Mouse (Mus musculus): ENCODE measurements around the gene Gm11077.
A peak's percentile ranks its signal among the peaks of the same experiment; 100 is the strongest.

Gene Gm11077

DNA sequence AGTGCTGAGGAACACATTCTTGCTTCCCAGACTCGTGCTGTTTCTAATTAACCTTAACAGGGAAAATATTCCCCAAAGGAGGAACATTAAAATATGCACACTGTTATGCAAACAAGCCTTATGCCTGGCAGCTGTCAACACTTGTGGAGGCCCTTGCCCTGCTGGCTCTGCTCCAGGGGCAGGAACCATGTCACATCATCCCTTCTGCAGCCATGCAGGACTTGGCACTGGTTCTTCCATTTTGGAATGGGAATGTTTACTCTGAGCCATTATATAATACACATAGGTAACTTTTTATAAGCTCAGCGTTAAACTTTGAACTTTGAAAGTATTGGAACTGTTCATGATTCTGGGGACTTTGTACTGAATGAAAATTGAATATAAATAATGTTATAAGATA is 18.5 kb downstream of the Gm11077 start:
- no peak for DNase-seq

DNA sequence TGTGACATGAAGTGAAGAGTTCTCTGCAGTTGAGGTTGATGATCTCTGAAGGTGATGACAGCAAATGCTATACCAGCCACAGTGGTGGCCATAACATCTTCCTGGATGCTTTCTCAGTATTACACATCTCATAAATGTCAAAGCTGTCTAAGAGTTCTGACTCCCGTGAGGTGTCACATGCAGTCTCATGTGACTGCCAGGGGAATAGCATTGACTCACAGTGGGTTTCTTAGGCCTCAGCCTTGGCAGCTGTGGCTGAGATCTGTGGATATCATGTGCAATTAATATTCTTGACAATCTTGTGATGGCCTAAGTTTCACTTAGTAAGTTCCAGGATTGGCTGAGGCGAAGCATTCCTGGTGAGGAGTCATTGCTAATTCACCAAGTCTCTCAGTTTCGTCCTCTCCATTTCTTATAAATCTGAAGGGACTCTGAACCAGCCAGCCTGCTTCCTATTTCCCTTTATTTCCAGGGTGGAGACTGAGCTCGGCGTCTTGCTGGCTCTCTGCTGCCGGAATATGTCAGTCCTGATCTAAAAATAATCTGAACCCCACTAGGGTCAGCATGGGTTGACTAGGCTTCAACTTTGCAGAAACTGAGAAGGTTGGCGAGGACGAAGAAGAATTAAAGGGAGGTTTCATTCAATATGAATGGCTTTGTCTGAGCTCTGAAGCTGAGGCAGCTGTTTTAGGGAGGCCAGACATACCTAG is 21.4 kb downstream of the Gm11077 start:
- no peak for DNase-seq

DNA sequence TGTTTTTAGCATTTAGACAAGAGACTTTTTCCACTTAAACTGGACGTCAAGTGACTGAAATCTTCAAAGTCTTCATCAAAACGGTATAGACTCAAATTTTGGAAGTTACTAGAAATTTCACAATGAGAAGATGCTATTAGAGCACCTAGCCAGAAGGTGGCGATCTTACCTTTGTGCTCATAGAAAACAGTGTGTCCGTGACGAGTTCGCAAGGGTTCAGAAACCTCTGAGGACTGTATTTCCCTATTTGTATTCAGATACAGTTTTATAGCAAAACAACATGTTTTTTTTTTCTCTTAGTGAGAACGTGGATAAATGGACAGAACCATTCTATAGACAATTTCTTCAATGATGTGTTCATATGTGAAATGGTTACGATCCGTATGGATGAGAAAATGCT is 37.3 kb downstream of the Gm11077 start:
- DNase-seq: peak; percentile 28 to 65

DNA sequence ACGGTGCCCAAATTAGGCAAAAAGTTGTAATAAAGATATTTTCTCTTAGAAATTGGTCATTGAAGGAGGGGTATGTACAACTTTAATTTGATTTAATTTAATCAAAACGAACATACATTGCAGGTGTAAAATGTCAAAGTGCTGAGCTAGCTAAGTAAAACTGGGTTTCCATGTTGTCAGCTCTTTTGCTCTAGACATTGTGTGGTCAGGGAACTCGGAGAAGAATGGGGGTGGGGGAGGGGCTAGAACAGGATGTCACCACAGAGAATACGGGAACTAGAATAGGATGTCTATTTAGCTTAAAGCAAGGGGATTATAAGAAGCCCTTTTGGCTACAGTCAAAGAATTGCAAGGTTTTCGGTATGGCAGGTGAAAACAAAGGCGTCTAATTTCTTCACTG is 38.2 kb downstream of the Gm11077 start:
- no peak for DNase-seq

DNA sequence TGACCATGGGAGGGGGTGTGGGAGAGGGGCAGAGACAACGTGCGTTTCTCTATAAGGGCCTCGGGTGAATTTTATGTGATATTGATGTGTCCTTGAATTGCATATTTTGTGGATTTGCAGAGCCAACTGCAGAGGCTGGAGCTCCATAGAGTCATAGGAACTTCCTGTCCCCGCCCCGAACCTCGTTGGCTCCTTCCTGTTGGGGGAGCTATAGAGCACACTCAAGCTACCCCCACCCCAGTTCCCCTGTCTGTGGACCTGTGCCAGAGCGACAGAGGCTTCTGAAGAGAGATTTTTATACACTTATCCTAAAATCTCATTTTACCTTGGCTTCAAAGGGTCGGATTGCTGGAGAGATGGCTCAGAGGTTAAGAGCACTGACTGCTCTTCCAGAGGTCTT is 39.1 kb downstream of the Gm11077 start:
- DNase-seq: peak in 1 of 2 experiments; percentile 13

DNA sequence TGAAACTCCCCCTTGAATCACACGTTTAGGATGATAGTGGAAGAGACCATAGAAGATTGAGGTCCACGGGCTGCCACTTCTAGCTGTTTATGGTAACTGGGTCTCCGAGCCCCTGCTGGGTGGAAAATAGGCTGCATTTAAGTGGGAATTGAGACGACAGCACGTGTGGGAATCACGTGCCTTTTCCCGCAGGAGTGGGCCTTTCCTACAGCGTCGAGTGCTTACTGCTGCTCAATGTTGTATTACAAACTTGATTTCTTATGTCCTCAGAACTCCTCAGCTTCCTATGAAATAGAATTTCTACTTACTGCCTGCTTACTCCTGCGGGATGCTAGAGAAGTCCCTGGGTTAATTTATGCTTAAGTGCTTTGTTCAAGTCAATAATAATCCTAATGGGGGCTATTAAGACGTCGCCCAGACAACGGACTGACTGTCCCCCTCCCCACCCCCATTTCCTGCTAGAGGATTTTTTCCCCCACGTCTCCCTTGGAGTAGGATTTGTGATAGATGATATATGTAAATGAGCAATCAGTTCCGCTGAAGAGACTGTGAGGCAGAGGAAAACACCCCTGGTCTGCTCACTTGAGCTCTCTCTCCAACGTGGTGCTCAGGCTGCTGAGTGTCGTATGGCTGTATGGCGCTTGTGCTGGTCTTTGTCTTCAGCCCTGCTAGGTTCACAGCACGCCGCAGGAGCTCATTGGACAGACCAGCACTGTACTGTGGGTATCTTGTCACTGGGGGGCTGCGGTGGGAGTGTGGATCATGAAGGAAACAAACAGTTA is 40.0 kb downstream of the Gm11077 start:
- DNase-seq: no peak

DNA sequence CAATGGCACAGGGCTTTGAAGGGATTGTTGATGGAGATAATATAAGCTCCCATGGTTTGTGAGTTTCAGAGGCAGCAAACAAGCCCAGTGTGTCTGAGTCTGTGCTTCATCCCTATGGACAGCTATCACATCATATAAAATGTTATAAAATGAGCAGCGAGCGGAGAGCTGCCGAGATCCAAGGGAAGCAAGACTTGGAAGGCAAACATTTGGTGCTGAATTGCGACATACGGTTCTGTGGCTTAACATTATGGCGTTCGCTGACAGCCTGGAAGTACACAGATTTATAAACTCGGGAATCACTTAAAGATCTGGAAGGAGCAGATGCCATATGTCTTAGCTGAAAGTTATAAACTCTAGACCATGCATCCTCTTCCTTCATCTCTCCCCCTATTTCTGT is 47.2 kb downstream of the Gm11077 start:
- no peak for DNase-seq

DNA sequence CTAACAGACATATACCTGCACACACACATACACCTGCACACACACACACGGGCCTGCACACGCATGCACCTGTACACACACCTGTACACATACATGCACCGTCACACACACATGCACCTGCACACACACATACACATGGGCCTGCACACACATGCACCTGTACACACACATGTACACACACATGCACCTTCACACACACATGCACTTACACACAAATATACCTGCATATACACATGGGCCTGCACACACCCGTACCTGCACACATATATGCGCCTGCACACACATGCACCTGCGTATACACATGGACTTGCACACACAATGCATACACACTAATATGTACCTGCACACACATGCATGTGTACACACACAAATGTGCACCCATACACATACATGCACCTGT is 53.4 kb downstream of the Gm11077 start:
- no peak for DNase-seq

DNA sequence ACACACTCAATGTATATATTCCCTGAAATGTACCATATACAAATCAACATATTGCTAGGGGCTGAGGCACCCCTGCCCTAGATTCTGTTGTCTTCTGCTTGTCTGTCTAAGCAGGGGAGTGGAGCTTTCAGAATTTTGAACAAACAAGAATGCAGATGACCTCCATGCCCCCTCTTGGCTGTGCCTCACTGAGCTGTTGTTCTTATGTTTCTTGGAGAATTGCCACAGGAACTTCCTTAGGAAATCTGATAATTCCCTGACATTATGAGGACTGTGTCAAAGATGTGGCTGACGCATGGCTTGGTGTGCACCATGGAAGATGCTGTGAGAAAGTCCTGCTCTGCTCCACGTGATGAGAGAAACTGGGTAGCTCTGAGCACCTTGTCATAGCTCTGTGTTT is 57.0 kb downstream of the Gm11077 start:
- DNase-seq: no peak

DNA sequence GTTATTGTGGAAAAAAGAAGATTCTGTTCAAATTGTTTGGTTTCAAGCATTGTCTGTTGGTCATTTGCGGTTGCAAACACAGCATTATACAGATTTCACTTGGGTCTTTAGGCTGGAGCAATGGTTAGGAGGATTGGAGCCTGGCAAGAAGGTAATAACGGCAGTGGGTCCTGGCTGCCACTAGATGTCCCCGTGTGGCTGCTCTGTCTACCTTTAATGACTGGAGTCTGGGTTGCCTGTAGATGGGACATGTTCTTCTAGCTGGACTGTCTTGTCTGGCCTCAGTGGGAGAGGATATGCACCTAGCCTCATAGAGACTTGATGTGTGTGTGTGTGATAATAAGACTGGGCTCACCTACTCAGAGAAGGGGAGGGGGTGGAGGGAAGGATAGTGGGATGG is 60.8 kb downstream of the Gm11077 start:
- peak; percentile 15 to 47 for DNase-seq

DNA sequence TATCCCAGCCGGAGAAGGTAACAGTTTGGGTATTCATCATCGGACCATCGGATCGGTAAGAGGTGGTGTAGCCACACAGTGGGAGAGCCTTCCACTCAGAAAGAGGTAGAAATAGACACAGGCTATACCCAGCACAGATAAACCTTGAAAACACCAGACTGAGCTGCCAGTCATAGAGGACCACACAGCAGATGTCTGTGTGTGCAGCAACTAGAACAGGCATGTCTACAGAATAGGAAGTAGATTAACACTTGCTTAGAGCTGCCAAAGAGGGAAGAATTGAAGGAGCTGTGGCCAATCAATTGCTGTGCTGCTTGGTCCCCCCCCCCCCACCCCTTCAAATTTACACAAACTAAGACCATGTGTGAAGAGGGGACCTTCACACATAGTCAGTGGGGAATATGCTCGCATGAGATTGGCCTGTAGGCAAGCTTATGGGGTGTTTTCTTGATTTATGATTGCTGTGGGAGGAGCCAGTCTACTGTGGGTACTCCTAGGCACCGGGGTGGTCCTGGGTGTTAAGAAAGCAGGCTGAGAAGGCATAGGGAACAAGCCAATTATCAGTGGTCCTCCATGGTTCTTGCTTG is 64.7 kb downstream of the Gm11077 start:
- no peak for DNase-seq

DNA sequence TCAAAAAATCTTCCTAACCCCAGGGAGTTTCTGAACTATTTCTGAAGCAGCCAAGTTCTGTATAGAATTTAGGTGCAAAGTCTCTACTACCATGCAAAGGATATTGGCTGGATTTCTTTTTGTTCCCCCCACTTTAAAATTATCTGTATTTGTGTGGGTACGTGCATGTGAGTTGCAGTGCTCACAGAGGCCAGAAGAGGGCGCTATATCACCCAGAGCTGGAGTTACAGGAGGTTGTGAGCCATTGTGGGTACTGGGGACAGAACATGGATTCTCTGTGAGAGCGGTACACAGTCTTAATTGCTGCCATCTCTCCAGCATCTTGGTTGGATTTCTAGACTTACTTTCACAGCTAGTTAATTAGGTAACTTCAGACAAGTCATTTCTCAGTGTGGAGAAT is 69.8 kb downstream of the Gm11077 start:
- DNase-seq: peak in 1 of 2 experiments; percentile 13

DNA sequence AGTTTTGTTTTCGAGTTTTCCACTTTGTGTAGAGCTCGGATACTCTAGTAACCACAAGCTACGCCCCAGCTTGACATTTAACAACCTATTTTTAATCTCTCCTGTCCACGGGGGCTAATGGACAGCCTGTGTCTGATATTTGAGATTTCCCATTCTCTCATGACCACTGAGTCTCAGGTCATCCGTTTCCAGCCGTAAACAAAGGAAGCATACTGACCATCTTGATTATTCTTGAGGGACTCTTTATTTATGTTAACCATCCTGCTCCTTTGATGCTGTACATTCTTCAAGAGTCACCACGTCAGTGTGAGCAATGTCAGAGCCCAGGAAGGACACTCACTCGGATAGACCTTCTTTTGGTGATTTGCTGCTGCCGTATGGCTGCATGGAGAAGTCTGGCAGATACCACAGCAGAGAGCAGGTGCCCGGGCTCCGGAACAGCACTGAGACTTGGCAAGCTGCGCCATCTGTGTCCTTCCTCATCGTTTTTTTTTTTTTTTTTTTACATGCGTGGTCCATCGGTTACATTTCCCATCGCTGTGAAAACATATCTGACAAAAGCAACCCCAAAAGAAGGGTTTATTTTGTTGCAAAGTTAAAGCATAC is 70.5 kb downstream of the Gm11077 start:
- peak; percentile 61 to 77 for DNase-seq

DNA sequence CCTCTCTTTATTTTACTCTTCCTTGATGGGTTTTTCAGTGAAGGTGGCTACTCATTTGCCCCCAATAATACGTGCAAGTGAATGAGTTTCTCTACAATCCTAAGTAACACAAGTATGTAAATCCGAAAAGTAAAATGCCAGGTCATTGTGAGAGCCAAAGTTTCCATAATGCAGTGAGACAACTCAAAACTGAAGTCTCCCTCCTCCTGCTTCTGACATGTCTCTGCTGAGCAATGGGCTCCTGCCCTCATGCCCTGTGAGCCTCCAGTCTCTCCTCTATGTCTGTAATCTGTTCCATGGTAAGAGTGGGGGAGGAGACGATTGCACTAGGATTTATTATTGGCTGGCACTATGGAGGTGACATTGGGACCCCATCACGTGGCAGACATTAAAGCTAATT is 71.5 kb downstream of the Gm11077 start:
- DNase-seq: no peak
